Mouse (Mus musculus): ENCODE data around the gene Mthfsd. TPM values are rescaled to one million over a fixed set of nuclear protein-coding genes. Genes with fewer than 3 reads are reported as not detected.

The Mthfsd gene
- total and polyA plus RNA-seq, 3 experiments: 31.0 to 35.0 (median 34.4) TPM

- Histone ChIP-seq H3K36me3 (replicated peaks) (no peaks in the 10 kb centered on the region), H3K4me3 (ENCODE audit: low read depth, low read length) (no peak overlapping the region), H3K27me3 (ENCODE audit: insufficient read depth, low read length) (peaks cover 14% of the 10 kb centered on the region; the same call in 1 of the 2 replicates), H3K4me1 (ENCODE audit: insufficient read depth, low read depth, low read length) (no peaks in the 10 kb centered on the region), H3K9me3 (replicated peaks) (peaks cover 74% of the 10 kb centered on the region)
- TF ChIP-seq CTCF (IDR thresholded peaks at IDR 0.05; ENCODE audit: low read depth, low read length) (no peak), GATA2 (IDR thresholded peaks at IDR 0.05; ENCODE audit: borderline replicate concordance, low read depth, low read length) (no peak), TAL1 (conservative IDR thresholded peaks at IDR 0.05; ENCODE audit: low read depth, low read length) (no peak), GATA1 (IDR thresholded peaks at IDR 0.05; ENCODE audit: borderline replicate concordance, low read length) (no peak), POLR2AphosphoS5 (IDR thresholded peaks at IDR 0.05; ENCODE audit: insufficient replicate concordance, low read depth, low read length) (no peak)
- DNase-seq (ENCODE audit: low spot score): no peak
- no peak for ATAC-seq (ENCODE audit: extremely low read depth, insufficient number of reproducible peaks, low FRiP score, poor library complexity, severe bottlenecking)
Observed at GRCm38 (mm10) chr8:121086004-121086900, 21.9 kb downstream of the Mthfsd start.

GRCm38 (mm10) chr8:121085561-121085960, 22.6 kb downstream of the Mthfsd start:
- ATAC-seq (ENCODE audit: extremely low read depth, insufficient number of reproducible peaks, low FRiP score, poor library complexity, severe bottlenecking): no peak
- Histone ChIP-seq H3K27me3 (ENCODE audit: insufficient read depth, low read length) (peaks cover 15% of the 10 kb centered on the region; the same call in 1 of the 2 replicates), H3K4me1 (ENCODE audit: insufficient read depth, low read depth, low read length) (no peaks in the 10 kb centered on the region), H3K9me3 (replicated peaks) (peaks cover 80% of the 10 kb centered on the region), H3K4me3 (ENCODE audit: low read depth, low read length) (no peak overlapping the region), H3K36me3 (replicated peaks) (no peaks in the 10 kb centered on the region)
- TF ChIP-seq CTCF (IDR thresholded peaks at IDR 0.05; ENCODE audit: low read depth, low read length) (no peak), GATA1 (IDR thresholded peaks at IDR 0.05; ENCODE audit: borderline replicate concordance, low read length) (no peak), GATA2 (IDR thresholded peaks at IDR 0.05; ENCODE audit: borderline replicate concordance, low read depth, low read length) (no peak), POLR2AphosphoS5 (IDR thresholded peaks at IDR 0.05; ENCODE audit: insufficient replicate concordance, low read depth, low read length) (no peak), TAL1 (conservative IDR thresholded peaks at IDR 0.05; ENCODE audit: low read depth, low read length) (no peak)
- no peak for DNase-seq (ENCODE audit: low spot score)

- DNase-seq (ENCODE audit: low spot score) (no peak), ATAC-seq (ENCODE audit: extremely low read depth, insufficient number of reproducible peaks, low FRiP score, poor library complexity, severe bottlenecking) (no peak)
- Histone ChIP-seq H3K27me3 (ENCODE audit: insufficient read depth, low read length) (peaks cover 17% of the 10 kb centered on the region; the same call in 1 of the 2 replicates), H3K9me3 (replicated peaks) (peaks cover 84% of the 10 kb centered on the region), H3K4me3 (ENCODE audit: low read depth, low read length) (peak overlapping the region; percentile 30; the same call in 1 of the 2 replicates), H3K36me3 (replicated peaks) (no peaks in the 10 kb centered on the region), H3K4me1 (ENCODE audit: insufficient read depth, low read depth, low read length) (no peaks in the 10 kb centered on the region)
- TF ChIP-seq POLR2AphosphoS5 (IDR thresholded peaks at IDR 0.05; ENCODE audit: insufficient replicate concordance, low read depth, low read length) (no peak), CTCF (IDR thresholded peaks at IDR 0.05; ENCODE audit: low read depth, low read length) (no peak), TAL1 (conservative IDR thresholded peaks at IDR 0.05; ENCODE audit: low read depth, low read length) (no peak), GATA2 (IDR thresholded peaks at IDR 0.05; ENCODE audit: borderline replicate concordance, low read depth, low read length) (no peak), GATA1 (IDR thresholded peaks at IDR 0.05; ENCODE audit: borderline replicate concordance, low read length) (no peak)
Observed at GRCm38 (mm10) chr8:121085011-121085410, 23.2 kb downstream of the Mthfsd start.

GRCm38 (mm10) chr8:121084210-121084951, 23.8 kb downstream of the Mthfsd start, which contains the start of gene Foxf1:
Gene Foxf1, plus strand, starts transcription at chr8:121084386.
- Histone ChIP-seq H3K36me3 (replicated peaks) (no peaks in the 10 kb centered on the region), H3K9me3 (replicated peaks) (peaks cover 81% of the 10 kb centered on the region), H3K27me3 (ENCODE audit: insufficient read depth, low read length) (peaks cover 11% of the 10 kb centered on the region; the same call in 1 of the 2 replicates), H3K4me1 (ENCODE audit: insufficient read depth, low read depth, low read length) (no peaks in the 10 kb centered on the region), H3K4me3 (ENCODE audit: low read depth, low read length) (peak within 1 kb of the TSS; percentile 30; the same call in 1 of the 2 replicates)
- ATAC-seq (ENCODE audit: extremely low read depth, insufficient number of reproducible peaks, low FRiP score, poor library complexity, severe bottlenecking) (no peak), DNase-seq (ENCODE audit: low spot score) (no peak)
- TF ChIP-seq POLR2AphosphoS5 (IDR thresholded peaks at IDR 0.05; ENCODE audit: insufficient replicate concordance, low read depth, low read length) (no peak), TAL1 (conservative IDR thresholded peaks at IDR 0.05; ENCODE audit: low read depth, low read length) (no peak), GATA1 (IDR thresholded peaks at IDR 0.05; ENCODE audit: borderline replicate concordance, low read length) (no peak)

GRCm38 (mm10) chr8:121083936-121084209, 24.3 kb downstream of the Mthfsd start:
- DNase-seq (ENCODE audit: low spot score): no peak
- Histone ChIP-seq H3K4me1 (ENCODE audit: insufficient read depth, low read depth, low read length) (no peaks in the 10 kb centered on the region), H3K36me3 (replicated peaks) (no peaks in the 10 kb centered on the region), H3K27me3 (ENCODE audit: insufficient read depth, low read length) (peaks cover 8% of the 10 kb centered on the region; the same call in 1 of the 2 replicates), H3K4me3 (ENCODE audit: low read depth, low read length) (no peak overlapping the region), H3K9me3 (replicated peaks) (peaks cover 76% of the 10 kb centered on the region)
- no peak for ATAC-seq (ENCODE audit: extremely low read depth, insufficient number of reproducible peaks, low FRiP score, poor library complexity, severe bottlenecking)
- TF ChIP-seq POLR2AphosphoS5 (IDR thresholded peaks at IDR 0.05; ENCODE audit: insufficient replicate concordance, low read depth, low read length): no peak
- no peak for TF ChIP-seq TAL1 (conservative IDR thresholded peaks at IDR 0.05; ENCODE audit: low read depth, low read length)
- TF ChIP-seq GATA1 (IDR thresholded peaks at IDR 0.05; ENCODE audit: borderline replicate concordance, low read length): no peak
- no peak for TF ChIP-seq GATA2 (IDR thresholded peaks at IDR 0.05; ENCODE audit: borderline replicate concordance, low read depth, low read length)
- TF ChIP-seq CTCF (IDR thresholded peaks at IDR 0.05; ENCODE audit: low read depth, low read length): no peak
